Mouse (Mus musculus) midbrain, embryonic 16.5 days (tissue): ENCODE results near the gene Olfr506. TPM values are rescaled to one million over a fixed set of nuclear protein-coding genes. Genes with fewer than 3 reads are reported as not detected.
"Not testable (repeated sequence)": the region's sequence is repeated elsewhere in the genome, so short reads cannot be mapped to it uniquely, and the experiment has no call there.

ENCODE experiments used
- ATAC-seq: fragments of 200-750 bp; cut with Nextera tagmentation; 2 replicates; pipeline ENCODE4 v1.8.0; 2017; ENCODE audit warnings: moderate TSS enrichment
- H3K27ac ChIP-seq: fragments of 300-500 bp; sonication (generic); 2 replicates; pipeline ENCODE4 v1.5.1; 2014; ENCODE audit warnings: mild to moderate bottlenecking, low read length, mixed read lengths
- H3K27me3 ChIP-seq: fragments of 300-500 bp; sonication (generic); 2 replicates; pipeline ENCODE4 v1.6.1; 2014; ENCODE audit warnings: low read depth, low read length, mixed read lengths; ENCODE audit not compliant: control insufficient read depth, insufficient read depth
- H3K36me3 ChIP-seq: fragments of 300-500 bp; sonication (generic); 2 replicates; pipeline ENCODE4 v1.6.1; 2014; ENCODE audit warnings: mild to moderate bottlenecking, low read length, moderate library complexity, mixed read lengths; ENCODE audit not compliant: control insufficient read depth, insufficient read depth
- H3K4me1 ChIP-seq: fragments of 300-500 bp; sonication (generic); 2 replicates; pipeline ENCODE4 v1.6.1; 2014; ENCODE audit warnings: mild to moderate bottlenecking, low read length, mixed read lengths; ENCODE audit not compliant: control insufficient read depth, insufficient read depth
- H3K4me2 ChIP-seq: fragments of 300-500 bp; sonication (generic); 2 replicates; pipeline ENCODE4 v1.6.1; 2014; ENCODE audit warnings: mild to moderate bottlenecking, low read length, mixed read lengths
- H3K4me3 ChIP-seq: fragments of 300-500 bp; sonication (generic); 2 replicates; pipeline ENCODE4 v1.5.1; 2014; ENCODE audit warnings: low read depth, mild to moderate bottlenecking, low read length, moderate library complexity, mixed read lengths
- H3K9ac ChIP-seq: fragments of 300-500 bp; sonication (generic); 2 replicates; pipeline ENCODE4 v1.6.1; 2014; ENCODE audit warnings: low read depth, low read length, mixed read lengths
- H3K9me3 ChIP-seq: fragments of 300-500 bp; sonication (generic); replicated peaks from 2 replicates; pipeline ENCODE4 v1.6.1; 2014; ENCODE audit warnings: mild to moderate bottlenecking, low read length, mixed read lengths; ENCODE audit not compliant: control insufficient read depth, poor library complexity, severe bottlenecking
- WGBS: fragments of 180-500 bp; shearing (Covaris S2); extraction: QIAGEN DNeasy Blood & Tissue Kit; methylation state at CpG from one replicate; pipeline ENCODE4 v1.1.7; 2014; 5-methylcytosine and 5-hydroxymethylcytosine counted together
- polyA plus RNA-seq: library from polyadenylated mRNA; unstranded; fragments of >200 nt; fragmentation: Nextera tagmentation; extraction: Ambion mirVana; gene quantifications from 2 replicates; pipeline ENCODE4 v1.2.1, GENCODE M21; 2015

The Olfr506 gene
- not detected in 2 replicates for polyA plus RNA-seq

DNA sequence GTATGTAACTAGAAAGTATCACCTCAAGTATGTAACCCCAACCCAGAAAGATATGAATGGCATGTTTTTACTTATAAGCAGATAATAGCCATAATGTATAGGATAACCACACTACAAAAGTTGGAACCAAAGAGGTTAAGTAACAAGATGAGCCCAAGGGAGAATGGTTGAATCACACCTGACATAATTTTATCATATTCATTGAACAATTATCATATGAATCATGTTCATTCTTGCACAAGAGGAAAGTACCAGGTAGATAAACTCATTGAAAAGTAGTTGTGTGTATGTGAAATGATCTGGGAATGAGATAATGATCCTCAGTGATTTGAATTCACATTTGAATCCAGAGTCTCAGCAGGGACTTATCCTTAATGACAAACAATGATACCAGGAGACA is at the start of gene Olfr506:
Olfr506 (plus strand) TSS at position 301 of the 400 bp plus-strand sequence.
- Histone ChIP-seq H3K4me2 (no peak within 1 kb of the TSS), H3K4me3 (no peak within 1 kb of the TSS), H3K4me1 (no peaks in the 10 kb centered on the region), H3K27me3 (no peaks in the 10 kb centered on the region), H3K9ac (no peak within 1 kb of the TSS), H3K9me3 (no peaks in the 10 kb centered on the region), H3K27ac (no peak within 1 kb of the TSS), H3K36me3 (no peaks in the 10 kb centered on the region)
- no peak for ATAC-seq

DNA sequence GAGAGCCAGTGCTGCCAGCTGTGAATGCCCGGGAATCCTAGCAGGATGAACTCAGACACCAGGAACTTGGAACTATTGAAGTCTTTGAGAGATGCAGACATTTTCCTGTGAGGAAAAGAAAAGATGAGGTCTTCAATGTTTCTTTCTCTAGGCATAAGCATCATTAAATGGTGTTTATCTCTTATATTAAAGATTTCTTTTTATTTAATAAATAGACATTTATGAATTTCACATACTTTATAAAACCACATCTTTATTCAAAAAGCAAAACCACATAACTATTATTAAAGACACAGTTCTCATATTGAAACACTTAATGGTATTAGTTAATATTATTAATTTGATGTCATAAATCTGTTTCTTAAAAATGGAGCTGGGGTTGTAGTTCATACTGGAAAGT is 44.9 kb upstream of the Olfr506 start, which contains the start of gene Olfr504:
Olfr504 (minus strand) TSS at position 101 of the 400 bp plus-strand sequence.
- 80% methylated on average over 1 of the region's 1 CpGs for WGBS
- H3K27me3 ChIP-seq: no peaks in the 10 kb centered on the region

DNA sequence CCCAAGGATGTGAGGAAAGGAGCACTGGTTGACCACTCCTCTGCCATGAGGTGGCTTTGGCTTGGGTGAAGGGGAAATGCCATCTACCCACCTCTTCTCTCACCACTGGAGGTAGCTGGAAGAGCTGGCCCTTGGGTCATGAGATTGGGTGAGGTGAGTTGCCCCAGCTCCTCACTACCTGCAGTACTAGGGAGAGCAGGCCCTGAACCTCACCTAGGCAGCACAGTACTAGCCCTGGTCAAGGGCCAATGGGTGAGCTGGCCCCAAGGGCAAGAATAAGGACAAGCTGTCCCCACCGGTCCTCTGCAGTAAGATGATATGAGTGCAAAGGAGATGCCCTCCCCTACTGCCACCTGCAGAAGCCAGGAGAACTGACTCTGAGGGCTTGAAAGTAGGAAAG is 20.8 kb upstream of the Olfr506 start:
- WGBS: 100% methylated on average over 1 of the region's 1 CpGs
- no peak overlapping the region for H3K9ac ChIP-seq
- no peaks in the 10 kb centered on the region for H3K4me1 ChIP-seq
- H3K4me3 ChIP-seq: no peak overlapping the region
- no peak for ATAC-seq
- H3K27ac ChIP-seq: no peak overlapping the region
- H3K4me2 ChIP-seq: no peak overlapping the region
- H3K27me3 ChIP-seq: no peaks in the 10 kb centered on the region
- no peaks in the 10 kb centered on the region for H3K36me3 ChIP-seq
- H3K9me3 ChIP-seq: no peaks in the 10 kb centered on the region

More for the DNA sequence above, 44.9 kb upstream of the Olfr506 start, which contains the start of gene Olfr504:
- Histone ChIP-seq H3K36me3 (no peaks in the 10 kb centered on the region), H3K9ac (no peak within 1 kb of the TSS), H3K4me1 (no peaks in the 10 kb centered on the region), H3K4me3 (no peak within 1 kb of the TSS), H3K9me3 (no peaks in the 10 kb centered on the region), H3K4me2 (no peak within 1 kb of the TSS), H3K27ac (no peak within 1 kb of the TSS)
- no peak for ATAC-seq

DNA sequence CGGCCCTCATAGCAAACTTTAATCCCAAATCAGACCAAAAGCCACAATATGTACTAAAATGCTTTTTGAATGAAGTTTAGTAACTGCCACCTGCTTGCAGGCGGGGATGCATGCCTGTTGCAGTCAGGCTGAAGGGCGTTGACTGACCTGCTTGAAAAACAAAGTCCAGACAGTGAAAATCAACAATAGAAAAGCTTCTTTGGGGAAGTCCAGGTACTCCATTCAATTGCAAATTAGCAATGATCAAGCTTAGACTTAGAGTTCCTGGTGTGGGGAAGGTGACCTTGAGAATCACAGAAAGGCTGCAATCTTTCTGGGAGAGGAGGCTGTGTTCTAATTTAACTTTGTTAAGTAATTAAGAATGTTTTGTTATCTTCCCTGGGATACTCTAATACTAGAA is 8.7 kb upstream of the Olfr506 start:
- not testable (repeated sequence) for H3K9ac ChIP-seq, H3K4me2 ChIP-seq, H3K27me3 ChIP-seq, H3K36me3 ChIP-seq, ATAC-seq, H3K9me3 ChIP-seq, H3K27ac ChIP-seq, H3K4me3 ChIP-seq, H3K4me1 ChIP-seq
- WGBS: 74% methylated on average over 3 of the region's 3 CpGs

- no peak overlapping the region for H3K4me3 ChIP-seq
- no peak overlapping the region for H3K4me2 ChIP-seq
- H3K4me1 ChIP-seq: no peaks in the 10 kb centered on the region
- no peaks in the 10 kb centered on the region for H3K36me3 ChIP-seq
- H3K9ac ChIP-seq: no peak overlapping the region
- no peak for ATAC-seq
- WGBS: 95% methylated on average over 2 of the region's 2 CpGs
- H3K9me3 ChIP-seq: no peaks in the 10 kb centered on the region
- H3K27me3 ChIP-seq: no peaks in the 10 kb centered on the region
- H3K27ac ChIP-seq: no peak overlapping the region
Measured at GRCm38 (mm10) chr7:108614110-108614509, 3.5 kb downstream of the Olfr506 start.

DNA sequence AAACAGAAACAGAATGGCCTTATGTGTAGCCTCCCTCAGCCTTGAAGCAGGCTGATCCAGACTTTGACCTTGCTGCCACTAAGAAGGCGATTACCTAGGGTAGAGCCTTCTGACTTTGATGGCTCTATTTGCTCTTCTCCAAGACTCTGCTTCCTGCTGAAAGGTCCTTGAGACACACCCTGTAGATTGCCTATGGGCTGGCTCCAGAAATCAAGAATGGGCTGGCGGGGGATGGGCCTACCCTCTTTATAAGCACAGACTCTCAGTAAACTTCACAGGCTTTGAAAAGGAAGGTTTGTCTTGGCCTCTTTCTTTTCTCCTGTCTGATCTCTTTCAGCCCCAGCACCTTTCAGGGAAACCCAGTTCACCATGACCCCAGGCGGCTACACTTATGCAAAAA is 6.2 kb downstream of the Olfr506 start:
- WGBS: 57% methylated on average over 3 of the region's 3 CpGs
- not testable (repeated sequence) for H3K9ac ChIP-seq, H3K4me3 ChIP-seq, H3K9me3 ChIP-seq, H3K27me3 ChIP-seq, H3K27ac ChIP-seq, ATAC-seq, H3K36me3 ChIP-seq, H3K4me2 ChIP-seq, H3K4me1 ChIP-seq

GRCm38 (mm10) chr7:108621514-108621913 is 10.9 kb downstream of the Olfr506 start, which contains the start of gene Olfr507:
Gene Olfr507 (plus strand): TSS chr7:108621814.
- no peaks in the 10 kb centered on the region for H3K36me3 ChIP-seq
- H3K4me3 ChIP-seq: no peak within 1 kb of the TSS
- no peaks in the 10 kb centered on the region for H3K9me3 ChIP-seq
- no peaks in the 10 kb centered on the region for H3K4me1 ChIP-seq
- H3K27ac ChIP-seq: no peak within 1 kb of the TSS
- no peak within 1 kb of the TSS for H3K4me2 ChIP-seq
- H3K27me3 ChIP-seq: no peaks in the 10 kb centered on the region
- H3K9ac ChIP-seq: no peak within 1 kb of the TSS
- 79% methylated on average over 2 of the region's 2 CpGs for WGBS
- no peak for ATAC-seq

- Histone ChIP-seq H3K9ac (no peak within 1 kb of the TSS), H3K4me1 (no peaks in the 10 kb centered on the region), H3K9me3 (no peaks in the 10 kb centered on the region), H3K27ac (no peak within 1 kb of the TSS), H3K4me3 (no peak within 1 kb of the TSS), H3K36me3 (no peaks in the 10 kb centered on the region), H3K4me2 (no peak within 1 kb of the TSS), H3K27me3 (no peaks in the 10 kb centered on the region)
- WGBS: 85% methylated on average over 3 of the region's 3 CpGs
- no peak for ATAC-seq
Measured at GRCm38 (mm10) chr7:108629694-108630093, 19.1 kb downstream of the Olfr506 start, which contains the start of gene Olfr508. Gene Olfr508 (plus strand): TSS chr7:108629994.

GRCm38 (mm10) chr7:108651806-108652205 is 41.2 kb downstream of the Olfr506 start, which contains the start of gene Olfr509:
Gene Olfr509 (minus strand): TSS chr7:108651906.
- Histone ChIP-seq H3K27ac (no peak within 1 kb of the TSS), H3K4me3 (no peak within 1 kb of the TSS), H3K27me3 (no peaks in the 10 kb centered on the region), H3K9me3 (no peaks in the 10 kb centered on the region), H3K36me3 (no peaks in the 10 kb centered on the region), H3K4me2 (no peak within 1 kb of the TSS), H3K9ac (no peak within 1 kb of the TSS), H3K4me1 (no peaks in the 10 kb centered on the region)
- no peak for ATAC-seq
